Mouse (Mus musculus) neural tube, embryonic 13.5 days (tissue): ENCODE measurements around the gene BC051665. TPM values are rescaled to one million over a fixed set of nuclear protein-coding genes. Genes with fewer than 3 reads are reported as not detected.

Experiments
- ATAC-seq: fragments of 200-750 bp; cut with Nextera tagmentation; 2 replicates; pipeline ENCODE4 v1.8.0; 2017; ENCODE audit warnings: low read depth, mild to moderate bottlenecking, moderate TSS enrichment, moderate library complexity
- H3K27ac ChIP-seq: fragments of 300-500 bp; sonication (generic); replicated peaks from 2 replicates; pipeline ENCODE4 v1.5.1; 2015; ENCODE audit warnings: moderate library complexity, mild to moderate bottlenecking, inconsistent platforms
- H3K27me3 ChIP-seq: fragments of 300-500 bp; sonication (generic); 2 replicates; pipeline ENCODE4 v1.6.1; 2015; ENCODE audit warnings: mild to moderate bottlenecking, inconsistent platforms
- H3K36me3 ChIP-seq: fragments of 300-500 bp; sonication (generic); 2 replicates; pipeline ENCODE4 v1.6.1; 2015; ENCODE audit warnings: mild to moderate bottlenecking, inconsistent platforms
- H3K4me1 ChIP-seq: fragments of 300-500 bp; sonication (generic); replicated peaks from 2 replicates; pipeline ENCODE4 v1.6.1; 2015; ENCODE audit warnings: inconsistent platforms
- H3K4me2 ChIP-seq: fragments of 300-500 bp; sonication (generic); 2 replicates; pipeline ENCODE4 v1.6.1; 2015; ENCODE audit warnings: inconsistent platforms, mild to moderate bottlenecking, moderate library complexity
- H3K4me3 ChIP-seq: fragments of 300-500 bp; sonication (generic); 2 replicates; pipeline ENCODE4 v1.5.1; 2015; ENCODE audit warnings: mild to moderate bottlenecking, inconsistent platforms
- H3K9ac ChIP-seq: fragments of 300-500 bp; sonication (generic); 2 replicates; pipeline ENCODE4 v1.6.1; 2015; ENCODE audit warnings: moderate library complexity, mild to moderate bottlenecking, inconsistent platforms
- H3K9me3 ChIP-seq: fragments of 300-500 bp; sonication (generic); 2 replicates; pipeline ENCODE4 v1.6.1; 2016; ENCODE audit warnings: inconsistent platforms
- WGBS: fragments of 180-500 bp; shearing (Covaris S2); methylation state at CpG from one replicate; pipeline ENCODE4 v1.1.7; 2015; 5-methylcytosine and 5-hydroxymethylcytosine counted together
- polyA plus RNA-seq: library from polyadenylated mRNA; unstranded; fragments of >200 nt; fragmentation: Nextera tagmentation; extraction: Ambion mirVana; gene quantifications from 2 replicates; pipeline ENCODE4 v1.2.1, GENCODE M21; 2015

BC051665 gene
- polyA plus RNA-seq, 1 experiment from 2014 or later: not detected

GRCm38 (mm10) chr13:60759136-60759535 lies 27.0 kb downstream of the BC051665 start:
- no peaks in the 10 kb centered on the region for H3K27me3 ChIP-seq
- WGBS: 49% methylated on average over 6 of the region's 6 CpGs
- peaks cover 81% of the 10 kb centered on the region for H3K36me3 ChIP-seq
- H3K4me3 ChIP-seq: no peak overlapping the region
- H3K27ac ChIP-seq: no peak overlapping the region
- H3K4me2 ChIP-seq: no peak overlapping the region
- no peak overlapping the region for H3K9ac ChIP-seq
- H3K4me1 ChIP-seq: no peaks in the 10 kb centered on the region
- no peaks in the 10 kb centered on the region for H3K9me3 ChIP-seq
- no peak for ATAC-seq

GRCm38 (mm10) chr13:60757292-60757691 lies 28.9 kb downstream of the BC051665 start:
- Histone ChIP-seq H3K9me3 (no peaks in the 10 kb centered on the region), H3K36me3 (peaks cover 84% of the 10 kb centered on the region), H3K27ac (no peak overlapping the region), H3K9ac (no peak overlapping the region), H3K4me2 (no peak overlapping the region), H3K4me1 (no peaks in the 10 kb centered on the region), H3K4me3 (no peak overlapping the region), H3K27me3 (no peaks in the 10 kb centered on the region)
- ATAC-seq: no peak
- WGBS: 92% methylated on average over 13 of the region's 13 CpGs

DNA sequence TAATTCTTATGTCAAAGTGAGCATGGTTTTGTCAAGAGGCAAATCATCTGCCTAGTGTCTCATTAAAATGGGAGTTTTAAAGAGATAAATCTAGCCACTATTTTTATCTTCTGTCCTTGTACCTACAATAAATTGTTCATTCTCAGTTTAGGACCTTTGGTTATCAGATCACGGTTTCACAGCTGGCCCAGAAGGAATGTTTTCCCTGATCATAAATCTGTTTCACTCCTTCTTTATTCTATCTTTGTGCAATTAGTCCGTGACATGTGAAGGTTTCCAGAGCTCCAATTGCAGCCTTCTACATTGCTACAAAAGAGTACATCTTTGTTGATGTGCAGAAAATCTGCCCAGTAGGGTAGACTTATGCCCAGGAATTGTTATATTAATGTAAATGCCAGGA lies 30.9 kb downstream of the BC051665 start:
- Histone ChIP-seq H3K4me3 (no peak overlapping the region), H3K27me3 (no peaks in the 10 kb centered on the region), H3K36me3 (peaks cover 86% of the 10 kb centered on the region), H3K27ac (no peak overlapping the region), H3K4me2 (no peak overlapping the region), H3K4me1 (no peaks in the 10 kb centered on the region), H3K9me3 (no peaks in the 10 kb centered on the region), H3K9ac (no peak overlapping the region)
- no peak for ATAC-seq
- 51% methylated on average over 2 of the region's 2 CpGs for WGBS

DNA sequence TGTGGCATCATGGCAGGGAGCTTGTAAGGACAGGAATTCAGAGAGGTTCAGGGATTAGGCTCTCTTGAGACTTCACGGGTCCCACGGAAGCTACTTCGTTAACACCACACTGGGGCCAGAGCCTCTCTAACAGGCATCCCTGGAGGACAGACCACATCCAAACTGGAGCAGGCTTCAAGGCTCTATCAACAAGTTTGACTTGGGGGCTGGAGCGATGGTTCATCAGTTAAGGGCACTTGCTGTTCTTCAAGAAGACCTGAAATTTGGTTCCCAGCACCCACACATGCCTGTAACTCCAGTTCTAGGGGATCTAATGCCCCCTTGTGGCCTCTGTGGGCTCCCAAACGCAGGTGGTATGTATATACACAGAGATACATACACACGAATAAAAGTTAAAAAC lies 32.9 kb downstream of the BC051665 start:
- Histone ChIP-seq H3K9me3 (no peaks in the 10 kb centered on the region), H3K27me3 (no peaks in the 10 kb centered on the region), H3K4me3 (no peak overlapping the region), H3K4me1 (no peaks in the 10 kb centered on the region), H3K27ac (no peak overlapping the region), H3K4me2 (no peak overlapping the region), H3K36me3 (peaks cover 86% of the 10 kb centered on the region), H3K9ac (no peak overlapping the region)
- 95% methylated on average over 6 of the region's 6 CpGs for WGBS
- no peak for ATAC-seq

DNA sequence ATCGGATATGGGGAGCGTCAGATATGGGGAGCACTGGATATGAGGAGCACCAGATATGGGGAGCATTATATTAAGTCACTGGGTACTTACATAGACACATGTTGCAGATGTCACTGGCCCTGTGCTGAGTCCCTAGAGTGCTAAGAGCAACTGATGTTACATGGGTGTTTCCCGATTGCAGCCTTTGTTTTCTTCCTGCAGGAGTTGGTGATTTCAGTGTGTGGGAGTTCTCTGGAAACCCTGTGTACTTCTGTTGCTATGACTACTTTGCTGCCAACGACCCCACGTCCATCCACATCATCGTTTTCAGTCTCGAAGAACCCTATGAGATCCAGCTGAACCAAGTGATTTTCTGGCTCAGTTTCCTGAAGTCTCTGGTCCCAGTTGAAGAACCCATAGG lies 35.2 kb downstream of the BC051665 start:
- no peak for ATAC-seq
- H3K36me3 ChIP-seq: peaks cover 72% of the 10 kb centered on the region
- no peak overlapping the region for H3K9ac ChIP-seq
- no peak overlapping the region for H3K4me2 ChIP-seq
- no peaks in the 10 kb centered on the region for H3K9me3 ChIP-seq
- no peaks in the 10 kb centered on the region for H3K27me3 ChIP-seq
- H3K4me3 ChIP-seq: no peak overlapping the region
- WGBS: 93% methylated on average over 7 of the region's 7 CpGs
- no peaks in the 10 kb centered on the region for H3K4me1 ChIP-seq
- H3K27ac ChIP-seq: no peak overlapping the region

- Histone ChIP-seq H3K27me3 (no peaks in the 10 kb centered on the region), H3K4me3 (no peak overlapping the region), H3K9ac (no peak overlapping the region), H3K4me2 (no peak overlapping the region), H3K9me3 (no peaks in the 10 kb centered on the region), H3K4me1 (peaks cover 5% of the 10 kb centered on the region), H3K36me3 (peaks cover 55% of the 10 kb centered on the region), H3K27ac (no peak overlapping the region)
- 88% methylated on average over 2 of the region's 2 CpGs for WGBS
- ATAC-seq: no peak
These were observed 37.6 kb downstream of the BC051665 start for GRCm38 (mm10) chr13:60748556-60748955.

DNA sequence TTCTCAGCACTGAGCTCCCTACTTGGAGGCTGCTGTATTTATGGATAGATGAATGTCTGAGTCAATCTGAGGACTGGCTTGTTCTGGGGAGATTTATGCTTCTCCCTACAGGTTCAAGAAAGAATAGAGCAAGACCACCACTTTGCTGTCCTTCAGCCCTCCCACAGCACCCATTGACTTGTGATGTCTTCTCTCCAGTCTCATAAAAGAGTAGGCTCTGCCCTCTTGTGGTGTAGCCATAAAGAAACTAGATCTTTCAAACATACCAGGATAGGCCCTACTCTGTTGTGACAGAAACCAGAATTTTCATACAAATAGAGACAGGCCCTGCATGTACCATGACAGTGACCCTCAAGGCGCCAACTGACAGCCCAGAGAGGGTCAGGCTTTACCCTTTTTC lies 39.0 kb downstream of the BC051665 start:
- no peaks in the 10 kb centered on the region for H3K9me3 ChIP-seq
- ATAC-seq: no peak
- H3K27me3 ChIP-seq: no peaks in the 10 kb centered on the region
- peaks cover 10% of the 10 kb centered on the region for H3K4me1 ChIP-seq
- H3K9ac ChIP-seq: no peak overlapping the region
- H3K27ac ChIP-seq: no peak overlapping the region
- WGBS: 86% methylated on average over 1 of the region's 1 CpGs
- no peak overlapping the region for H3K4me3 ChIP-seq
- peaks cover 52% of the 10 kb centered on the region for H3K36me3 ChIP-seq
- H3K4me2 ChIP-seq: no peak overlapping the region

DNA sequence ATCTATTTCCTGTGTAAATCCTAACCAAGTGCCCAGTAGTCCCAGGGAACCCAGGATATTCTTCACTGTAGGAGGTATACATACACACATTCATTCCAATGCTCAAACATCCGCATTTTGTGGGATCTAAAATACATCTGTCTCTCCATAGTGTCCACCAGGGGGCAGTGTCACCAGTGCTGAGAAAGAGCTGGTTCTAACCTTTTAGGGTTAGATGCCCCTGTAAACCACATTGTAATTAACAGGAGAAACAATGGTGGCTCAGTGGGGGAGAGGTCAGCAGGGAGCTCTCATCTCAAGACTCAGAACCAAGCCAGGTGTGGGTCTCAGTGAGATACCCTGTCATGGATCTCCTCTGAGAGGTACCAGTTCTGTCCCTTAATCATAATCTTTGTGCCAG lies 39.9 kb downstream of the BC051665 start:
- H3K4me1 ChIP-seq: peaks cover 10% of the 10 kb centered on the region
- no peak overlapping the region for H3K4me2 ChIP-seq
- ATAC-seq: no peak
- no peaks in the 10 kb centered on the region for H3K9me3 ChIP-seq
- no peak overlapping the region for H3K27ac ChIP-seq
- WGBS: 44% methylated on average over 1 of the region's 1 CpGs
- H3K27me3 ChIP-seq: no peaks in the 10 kb centered on the region
- no peak overlapping the region for H3K4me3 ChIP-seq
- no peak overlapping the region for H3K9ac ChIP-seq
- peaks cover 52% of the 10 kb centered on the region for H3K36me3 ChIP-seq

DNA sequence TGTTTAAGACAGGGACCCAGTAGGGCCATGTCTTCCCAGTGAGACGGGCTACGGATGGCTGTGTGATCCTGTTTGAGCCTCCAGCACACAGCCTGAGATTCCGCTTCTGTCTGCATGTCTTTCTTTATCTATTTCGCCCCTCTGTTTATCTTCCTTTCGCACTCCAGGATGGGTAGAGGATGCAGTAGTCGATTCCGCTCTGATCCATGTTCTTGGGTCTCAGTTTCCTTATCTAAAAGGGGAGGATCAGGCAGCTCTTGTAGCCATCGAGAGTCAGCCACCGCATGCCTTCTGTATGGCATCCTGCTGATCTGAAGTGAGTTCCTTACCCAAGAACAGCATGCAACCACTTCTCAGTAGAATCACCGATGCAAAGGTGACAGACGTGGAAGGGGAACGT lies 40.8 kb downstream of the BC051665 start:
- Histone ChIP-seq H3K27ac (no peak overlapping the region), H3K9ac (no peak overlapping the region), H3K27me3 (no peaks in the 10 kb centered on the region), H3K4me2 (no peak overlapping the region), H3K4me1 (peaks cover 10% of the 10 kb centered on the region), H3K4me3 (no peak overlapping the region), H3K36me3 (peaks cover 50% of the 10 kb centered on the region), H3K9me3 (no peaks in the 10 kb centered on the region)
- ATAC-seq: no peak
- 91% methylated on average over 12 of the region's 12 CpGs for WGBS

DNA sequence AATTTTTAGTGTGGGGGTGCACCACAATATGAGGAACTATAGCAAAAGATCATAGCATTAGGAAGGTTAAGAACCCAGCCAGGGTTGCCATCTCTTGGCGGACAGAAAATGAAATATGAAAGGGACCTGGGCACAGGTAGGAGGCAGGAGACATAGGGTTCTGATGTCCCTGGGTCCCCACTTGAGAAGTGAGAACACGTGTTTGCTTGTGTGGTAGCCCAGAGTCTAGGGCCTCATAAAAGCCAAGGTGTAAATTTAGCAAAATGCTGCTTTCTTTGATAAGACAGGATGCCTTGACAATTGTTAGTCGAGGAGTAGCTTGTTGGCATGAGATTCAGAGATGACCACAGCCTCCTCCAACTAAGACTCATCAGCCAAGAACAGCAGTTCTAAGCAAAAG lies 41.4 kb downstream of the BC051665 start:
- WGBS: 94% methylated on average over 3 of the region's 3 CpGs
- Histone ChIP-seq H3K27me3 (no peaks in the 10 kb centered on the region), H3K27ac (no peak overlapping the region), H3K4me2 (no peak overlapping the region), H3K4me1 (peaks cover 10% of the 10 kb centered on the region), H3K9me3 (no peaks in the 10 kb centered on the region), H3K4me3 (no peak overlapping the region), H3K9ac (no peak overlapping the region), H3K36me3 (peaks cover 52% of the 10 kb centered on the region)
- no peak for ATAC-seq

DNA sequence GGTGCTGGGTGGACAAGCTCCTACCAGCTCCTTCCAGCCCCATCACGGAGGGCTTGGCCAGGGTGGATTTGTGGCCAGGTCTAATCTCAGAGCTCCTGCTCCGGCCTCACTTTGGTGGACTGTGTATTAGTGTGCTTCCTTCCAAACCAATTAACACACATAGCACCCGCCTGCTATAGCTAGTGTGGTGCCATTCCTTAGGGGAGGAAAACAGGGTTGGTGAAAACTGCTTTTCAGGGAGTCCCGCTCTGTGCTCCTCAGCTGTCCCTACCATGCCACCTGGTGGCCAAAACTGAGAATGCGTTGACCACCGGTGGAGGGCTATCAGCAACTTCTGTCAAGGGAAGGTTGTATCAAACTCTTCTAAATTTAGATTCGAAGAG lies 42.1 kb downstream of the BC051665 start:
- peak; percentile 55 for ATAC-seq
- Histone ChIP-seq H3K9me3 (no peaks in the 10 kb centered on the region), H3K4me1 (peaks cover 10% of the 10 kb centered on the region), H3K27ac (no peak overlapping the region), H3K4me2 (no peak overlapping the region), H3K27me3 (no peaks in the 10 kb centered on the region), H3K9ac (no peak overlapping the region), H3K4me3 (no peak overlapping the region), H3K36me3 (peaks cover 50% of the 10 kb centered on the region)
- 36% methylated on average over 7 of the region's 7 CpGs for WGBS

DNA sequence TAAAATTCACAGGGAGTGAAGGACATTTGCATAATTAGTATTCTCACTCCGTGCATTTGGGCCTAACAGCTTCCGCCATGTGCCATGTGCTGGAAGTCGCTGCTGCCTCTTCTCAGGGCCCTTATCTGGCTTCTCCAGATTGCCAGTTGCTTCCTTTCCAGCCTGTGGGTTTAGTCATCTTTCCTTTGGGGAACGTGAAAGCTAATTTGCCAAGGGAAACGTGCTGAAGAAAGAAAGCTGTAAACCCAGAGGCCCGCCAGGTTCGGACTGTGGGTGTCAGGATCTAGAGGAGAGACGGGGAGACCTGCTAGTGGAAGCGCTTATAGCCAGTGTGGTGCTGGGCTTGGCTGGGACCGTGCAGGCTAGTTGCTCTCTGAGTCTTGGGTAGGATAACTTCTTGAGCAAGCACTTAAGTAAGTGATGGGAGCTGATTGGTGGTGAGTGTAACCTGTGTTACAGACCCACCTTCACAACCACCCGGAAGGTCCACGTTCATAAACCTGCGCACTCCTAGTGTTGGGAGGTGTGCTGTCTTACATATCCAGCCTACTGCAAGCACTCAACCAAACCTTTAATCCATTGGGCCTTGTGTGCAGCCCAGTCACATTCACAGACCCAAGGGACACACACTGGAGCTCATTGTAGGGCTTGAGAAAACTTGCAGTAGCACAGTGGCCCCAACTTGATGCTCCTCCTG lies 42.6 kb downstream of the BC051665 start:
- Histone ChIP-seq H3K36me3 (peaks cover 44% of the 10 kb centered on the region), H3K4me3 (no peak overlapping the region), H3K27ac (no peak overlapping the region), H3K27me3 (no peaks in the 10 kb centered on the region), H3K4me1 (peaks cover 10% of the 10 kb centered on the region), H3K9me3 (no peaks in the 10 kb centered on the region), H3K9ac (no peak overlapping the region), H3K4me2 (no peak overlapping the region)
- ATAC-seq: peak; percentile 33
- 75% methylated on average over 13 of the region's 13 CpGs for WGBS

DNA sequence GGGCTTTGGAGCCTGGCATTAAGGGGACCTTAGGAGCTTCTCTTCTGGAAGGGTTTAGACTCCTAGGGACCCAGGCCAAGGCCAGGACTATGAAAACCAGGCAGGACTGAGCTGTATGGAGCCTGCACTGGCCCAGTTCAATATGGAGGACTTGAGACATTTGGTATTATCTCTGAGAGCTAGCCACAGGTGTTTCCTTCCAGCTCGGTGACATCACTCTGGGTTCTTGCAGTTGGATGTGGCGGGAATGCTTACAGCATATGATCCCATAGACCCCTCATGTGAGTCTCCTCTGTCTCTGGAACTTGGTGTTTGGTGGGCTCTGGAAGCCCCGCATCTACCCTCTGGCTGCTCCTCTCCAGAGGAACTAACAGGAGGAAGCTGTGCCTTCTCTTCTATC lies 43.6 kb downstream of the BC051665 start:
- Histone ChIP-seq H3K27ac (no peak overlapping the region), H3K4me2 (no peak overlapping the region), H3K4me1 (peaks cover 18% of the 10 kb centered on the region), H3K4me3 (no peak overlapping the region), H3K27me3 (no peaks in the 10 kb centered on the region), H3K9ac (no peak overlapping the region), H3K36me3 (peaks cover 37% of the 10 kb centered on the region), H3K9me3 (no peaks in the 10 kb centered on the region)
- ATAC-seq: no peak
- WGBS: 92% methylated on average over 3 of the region's 3 CpGs
